Mouse (Mus musculus): Measurements from ENCODE around the gene Endog.

- TF ChIP-seq CTCF (IDR thresholded peaks at IDR 0.05; ENCODE audit: low read depth) (peak; percentile 54), EP300 (optimal IDR thresholded peaks at IDR 0.05) (no peak)
These were observed 4.6 kb downstream of the Endog start for GRCm38 (mm10) chr2:30175897-30176296.
